Mouse (Mus musculus) spleen, adult 2 months (tissue): ENCODE measurements around the gene Crim1.

ENCODE experiments used
- CTCF ChIP-seq: fragments of 200-500 bp; IDR thresholded peaks from 2 replicates; pipeline ENCODE4 v1.5.1; 2011; ENCODE audit warnings: mild to moderate bottlenecking, inconsistent platforms; ENCODE audit not compliant: insufficient read depth, insufficient read length, insufficient replicate concordance; ENCODE audit errors: extremely low read depth
- POLR2A ChIP-seq: fragments of 200-500 bp; IDR thresholded peaks from 2 replicates; pipeline ENCODE4 v1.6.1; 2011; ENCODE audit warnings: low read depth, low read length, inconsistent platforms

DNA sequence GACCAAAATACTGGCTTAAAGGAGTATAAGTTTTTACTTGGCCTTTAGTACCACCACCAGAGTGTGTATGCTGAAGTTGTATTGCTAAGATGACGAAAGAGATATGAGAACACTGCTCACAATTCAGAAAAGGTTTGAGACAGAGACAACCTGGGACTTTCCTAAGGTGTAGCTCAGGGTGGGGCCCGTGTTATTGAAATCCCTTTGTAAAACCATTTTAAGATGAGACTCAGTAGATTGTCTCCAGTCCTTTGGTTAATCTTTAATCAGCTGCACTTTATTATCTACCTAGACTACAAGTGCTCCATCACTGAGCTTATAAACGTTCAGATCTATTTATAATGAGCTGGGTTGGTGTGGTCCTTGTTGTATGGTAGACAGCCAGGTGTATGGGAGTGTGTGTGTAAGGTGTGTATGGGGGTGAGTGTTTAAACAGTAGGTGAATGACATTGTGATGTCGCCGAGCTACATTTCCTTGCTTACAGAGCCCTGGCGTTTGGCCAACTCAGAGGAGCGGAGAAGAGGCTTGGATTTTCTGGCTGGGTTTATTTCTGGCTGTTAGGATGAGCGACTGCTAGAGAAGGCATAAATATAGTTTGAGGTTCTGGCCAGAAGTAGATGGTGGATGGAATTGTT is 21.1 kb downstream of the Crim1 start:
- TF ChIP-seq POLR2A (no peak), CTCF (no peak)
